Mouse (Mus musculus): Measurements from ENCODE around the gene Eif4a1.

DNA sequence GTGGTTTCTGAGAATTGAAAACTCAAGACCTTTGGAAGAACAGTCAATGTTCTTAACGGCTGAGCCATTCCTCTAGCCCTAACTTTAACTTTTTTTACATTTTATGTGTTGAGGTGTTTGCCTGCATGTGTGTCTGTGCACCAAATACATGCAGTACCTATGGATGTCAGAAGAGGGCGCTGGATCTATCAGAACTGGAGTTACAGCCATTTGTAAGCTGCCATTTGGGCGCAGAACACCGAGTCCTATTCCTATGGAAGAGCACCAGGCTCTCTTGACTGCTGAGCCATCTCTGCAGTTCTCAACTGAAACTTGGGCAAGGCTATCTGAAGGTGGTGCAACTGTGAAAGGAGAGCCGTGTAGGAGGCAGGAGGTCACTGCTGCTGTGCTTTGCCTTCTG lies 26.4 kb upstream of the Eif4a1 start:
- no peak for TF ChIP-seq POLR2A (IDR thresholded peaks at IDR 0.05; ENCODE audit: extremely low read depth, insufficient read depth, low read length)
- TF ChIP-seq CTCF (IDR thresholded peaks at IDR 0.05; ENCODE audit: extremely low read depth, insufficient read depth, low read length) = no peak

All from cortical plate, adult 2 months (tissue).